Mouse (Mus musculus): ENCODE data around the gene Kcna6.

The Kcna6 gene

DNA sequence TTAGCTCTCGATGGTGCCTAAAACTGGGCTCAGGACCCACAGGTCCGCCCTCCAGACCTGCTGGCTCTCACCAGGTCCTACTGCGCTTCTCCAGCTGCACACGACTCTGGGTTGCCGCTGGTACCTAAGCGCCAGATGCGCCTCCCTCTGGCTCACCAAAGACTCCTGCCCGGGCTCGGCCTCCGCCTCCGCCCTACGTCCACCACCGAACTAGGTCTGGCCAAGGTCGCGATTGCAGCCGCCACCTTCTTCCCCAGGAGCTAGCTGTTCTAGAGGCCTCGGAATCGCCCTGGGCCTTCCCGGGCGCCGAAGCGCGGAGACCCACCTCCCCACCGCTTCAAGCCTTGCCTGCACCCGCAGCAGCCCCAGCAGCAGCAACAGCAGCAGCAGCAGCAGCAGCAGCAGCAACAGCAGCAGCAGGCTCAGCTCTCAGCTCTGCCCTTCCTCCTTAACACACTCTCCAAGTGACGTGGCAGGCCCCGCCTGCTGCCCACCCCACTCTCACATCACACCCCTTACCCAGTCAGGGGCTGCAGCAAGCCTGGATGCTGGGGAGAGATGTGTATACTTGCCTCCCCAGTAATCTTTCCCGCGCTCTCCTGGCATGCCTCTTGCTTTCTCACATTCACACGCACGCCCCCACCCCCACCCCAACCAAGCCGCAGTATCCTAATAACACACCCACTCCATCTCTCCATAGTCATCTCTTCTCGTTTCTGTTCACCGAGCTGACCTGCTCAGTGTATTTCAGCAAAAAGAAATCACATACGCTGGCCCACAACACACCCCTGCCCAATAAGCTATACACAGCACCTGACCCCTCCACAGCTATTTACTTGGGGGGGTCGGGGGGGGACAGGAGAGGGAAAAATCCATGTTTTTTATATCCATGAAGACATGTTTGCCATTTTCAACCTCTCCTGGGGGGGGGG, at the start of gene Kcna6:
Gene Kcna6 (minus strand): TSS at position 464 of the 932 bp plus-strand sequence.
- peak; percentile 7 to 9 for DNase-seq

GRCm38 (mm10) chr6:126788863-126789262, 48.4 kb upstream of the Kcna6 start:
- DNase-seq: no peak

DNA sequence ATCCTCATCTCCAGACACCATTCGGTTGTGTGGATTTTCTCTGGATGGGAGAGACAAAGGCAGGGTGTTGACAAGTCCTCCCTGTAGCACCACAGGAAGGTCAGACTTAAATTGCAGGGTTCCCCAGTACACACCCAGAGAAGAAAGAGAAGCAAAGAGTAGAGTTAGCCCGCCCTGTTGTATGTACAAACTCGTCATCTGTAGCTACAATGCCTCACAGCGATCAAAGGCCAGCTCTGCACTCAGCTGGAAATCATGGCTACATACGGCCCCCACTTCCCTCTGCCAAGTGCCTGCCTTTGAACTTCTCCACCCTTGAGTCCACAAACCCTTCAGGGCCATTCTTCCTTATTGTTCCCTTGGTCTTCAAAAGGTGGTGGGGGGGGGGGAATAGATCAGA, 43.7 kb upstream of the Kcna6 start:
- no peak for DNase-seq

GRCm38 (mm10) chr6:126783651-126784066, 43.2 kb upstream of the Kcna6 start:
- DNase-seq: no peak

DNA sequence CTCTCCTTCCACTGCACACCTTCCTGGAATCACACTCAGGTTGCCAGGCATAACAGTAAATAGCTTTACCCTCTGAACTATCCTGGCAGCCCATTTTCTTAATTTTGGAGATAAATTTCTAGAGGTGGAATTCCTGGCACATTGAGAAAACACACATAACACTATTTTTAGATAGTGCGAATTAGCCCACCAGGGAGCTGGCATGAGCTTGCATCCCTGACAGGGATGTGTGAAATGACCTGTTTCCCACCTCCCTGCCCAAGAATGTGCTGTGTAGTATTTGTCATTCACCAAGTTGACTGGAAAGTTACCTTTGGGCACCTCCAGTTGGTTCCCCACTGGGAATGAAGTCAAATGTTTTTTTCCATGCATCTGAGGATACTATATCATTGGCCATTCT, 42.6 kb upstream of the Kcna6 start:
- peak in 1 of 2 experiments; percentile 19 for DNase-seq

GRCm38 (mm10) chr6:126777889-126778288, 37.4 kb upstream of the Kcna6 start:
- no peak for DNase-seq

DNA sequence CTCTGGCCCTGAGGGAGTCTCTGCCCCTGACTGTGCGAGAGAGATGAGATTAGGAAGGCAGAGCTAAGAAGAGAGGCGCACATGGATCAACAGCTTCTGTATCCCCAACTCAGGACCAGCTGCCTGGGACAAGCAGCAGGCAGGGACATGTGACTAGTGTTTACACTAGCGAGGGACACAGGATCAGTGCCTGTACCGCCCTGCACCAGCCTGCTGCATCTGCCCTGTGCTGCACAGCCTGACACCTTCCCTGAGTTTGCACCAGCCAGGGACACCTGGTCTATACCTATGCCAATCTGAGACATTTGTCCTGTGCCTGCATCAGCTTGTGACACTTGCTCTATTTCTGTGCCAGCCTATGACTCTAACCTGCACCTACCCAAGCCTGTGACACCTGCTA, 33.4 kb upstream of the Kcna6 start:
- no peak for DNase-seq

GRCm38 (mm10) chr6:126772326-126772725, 31.9 kb upstream of the Kcna6 start:
- DNase-seq: peak; percentile 26 to 44

- DNase-seq: peak in 1 of 2 experiments; percentile 13
These were observed 29.8 kb upstream of the Kcna6 start for GRCm38 (mm10) chr6:126770146-126770731.

- DNase-seq: no peak
These were observed 28.6 kb upstream of the Kcna6 start for GRCm38 (mm10) chr6:126768957-126769665.

DNA sequence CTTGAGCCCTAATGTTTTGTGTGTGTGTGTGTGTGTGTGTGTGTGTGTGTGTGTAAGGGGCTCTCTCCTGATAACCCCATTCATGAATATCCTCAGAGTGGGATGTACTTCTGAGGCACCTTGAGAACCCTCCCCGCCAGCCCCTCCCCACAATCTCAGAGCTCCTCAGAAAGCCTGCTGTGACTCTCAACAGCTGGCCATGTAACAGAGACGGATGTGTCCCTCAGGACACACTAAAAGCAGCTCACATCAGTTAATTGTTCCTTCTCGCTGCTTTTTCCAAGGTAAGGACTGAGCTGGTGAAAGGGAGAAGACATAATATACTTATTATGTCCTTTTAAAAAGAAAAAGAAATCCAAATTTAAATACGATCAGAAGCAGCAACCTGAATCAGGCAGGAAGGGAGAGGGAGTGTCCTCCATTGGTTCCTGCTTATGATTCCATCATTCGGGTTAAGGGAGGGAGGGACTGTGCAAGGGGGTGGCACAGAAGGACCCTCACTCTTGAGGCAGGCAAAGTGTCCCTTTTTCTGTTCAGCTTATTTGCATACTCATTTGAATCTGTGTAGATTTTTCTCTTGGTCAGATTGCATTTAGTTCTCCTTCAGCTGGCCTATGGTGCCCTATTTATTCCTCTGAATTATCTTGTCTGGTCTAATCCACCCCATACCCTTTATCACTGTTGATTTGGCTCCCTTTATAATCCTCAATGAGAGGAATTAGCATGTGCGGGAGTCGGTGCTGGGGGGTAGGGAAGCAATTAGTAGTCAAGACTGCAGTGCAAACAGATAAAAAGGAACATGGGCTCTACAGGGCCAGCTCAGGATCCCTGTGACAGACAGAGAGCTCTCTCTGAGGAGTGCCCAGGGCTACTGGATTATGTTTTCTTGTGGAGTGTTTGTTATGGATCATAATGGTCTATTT, 27.4 kb upstream of the Kcna6 start:
- DNase-seq: no peak

- DNase-seq: no peak
These were observed 26.1 kb upstream of the Kcna6 start for GRCm38 (mm10) chr6:126766552-126766951.

- no peak for DNase-seq
These were observed 24.2 kb upstream of the Kcna6 start for GRCm38 (mm10) chr6:126764563-126765091.

DNA sequence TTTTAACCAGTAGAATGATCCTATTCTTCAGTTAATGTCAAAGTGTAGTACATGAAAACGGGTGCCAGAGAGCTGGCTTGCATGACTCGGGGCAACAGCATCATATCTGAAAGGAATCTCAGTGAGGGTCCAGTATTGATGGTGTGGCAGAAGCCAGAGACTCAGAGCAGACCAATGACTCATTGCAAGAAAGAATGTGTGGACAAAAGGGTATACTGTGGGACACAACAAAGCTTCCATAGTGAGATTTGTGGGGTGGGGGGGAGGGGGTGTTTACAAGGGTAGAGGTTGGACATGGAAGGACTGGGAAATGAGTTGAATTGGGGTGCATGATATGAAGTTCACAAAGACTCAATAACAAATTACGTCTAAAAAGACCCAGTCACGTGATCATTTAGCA, 20.9 kb upstream of the Kcna6 start:
- DNase-seq: no peak

- no peak for DNase-seq
These were observed 15.4 kb upstream of the Kcna6 start for GRCm38 (mm10) chr6:126755729-126756411.

- DNase-seq: no peak
These were observed 12.0 kb upstream of the Kcna6 start for GRCm38 (mm10) chr6:126752520-126752919.

GRCm38 (mm10) chr6:126745888-126746287, 5.4 kb upstream of the Kcna6 start:
- DNase-seq: no peak

- no peak for DNase-seq
These were observed 2.1 kb upstream of the Kcna6 start for GRCm38 (mm10) chr6:126742610-126743009.

DNA sequence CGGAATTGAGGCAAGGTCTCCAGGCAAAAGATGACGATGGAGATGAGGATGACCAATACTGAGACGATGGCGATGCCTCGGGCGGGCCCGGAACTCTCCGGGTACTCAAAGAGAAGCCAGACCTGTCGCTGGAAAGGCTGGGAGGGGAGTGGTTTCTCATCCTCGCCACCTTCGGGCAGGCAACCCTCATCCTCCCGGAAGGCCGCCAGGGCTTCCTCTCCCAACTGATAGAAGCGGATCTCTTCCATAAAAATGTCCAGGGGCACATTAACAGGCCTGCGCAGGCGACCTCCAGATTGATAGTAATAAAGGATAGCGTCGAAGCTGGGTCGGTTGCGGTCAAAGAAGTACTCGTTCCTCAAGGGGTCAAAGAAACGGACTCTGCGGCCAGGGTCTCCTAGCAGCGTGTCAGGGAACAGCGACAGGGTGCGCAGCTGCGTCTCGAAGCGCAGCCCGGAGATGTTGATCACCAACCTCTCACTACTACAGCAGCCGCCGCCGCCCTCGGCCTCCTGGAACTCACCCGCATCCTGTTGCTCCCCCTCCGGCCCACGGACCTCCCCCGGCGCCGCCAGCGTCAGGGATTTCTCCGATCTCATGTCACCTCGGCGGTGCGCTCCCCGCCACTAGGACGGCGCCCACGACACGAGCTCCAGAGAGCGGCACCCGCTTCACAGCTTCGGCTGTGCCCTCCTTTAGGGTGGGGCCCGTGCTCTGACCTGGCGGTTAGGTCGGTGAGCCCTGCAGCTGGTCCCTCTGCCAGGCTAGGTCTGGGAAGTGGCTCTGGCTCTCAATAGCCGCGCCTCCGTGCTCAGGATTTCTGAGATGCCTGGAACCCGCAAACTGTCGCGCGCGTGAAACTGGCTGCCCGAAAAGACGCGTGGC, 906 bp downstream of the Kcna6 start:
- DNase-seq: peak; percentile 12 to 20

- DNase-seq: peak; percentile 29 to 34
These were observed 3.5 kb downstream of the Kcna6 start for GRCm38 (mm10) chr6:126736996-126737395.

All from cerebellum, postnatal 36 days (tissue).